Mouse (Mus musculus): Measurements from ENCODE around the gene Mfsd5.
A peak's percentile ranks its signal among the peaks of the same experiment; 100 is the strongest.

Mfsd5 gene

DNA sequence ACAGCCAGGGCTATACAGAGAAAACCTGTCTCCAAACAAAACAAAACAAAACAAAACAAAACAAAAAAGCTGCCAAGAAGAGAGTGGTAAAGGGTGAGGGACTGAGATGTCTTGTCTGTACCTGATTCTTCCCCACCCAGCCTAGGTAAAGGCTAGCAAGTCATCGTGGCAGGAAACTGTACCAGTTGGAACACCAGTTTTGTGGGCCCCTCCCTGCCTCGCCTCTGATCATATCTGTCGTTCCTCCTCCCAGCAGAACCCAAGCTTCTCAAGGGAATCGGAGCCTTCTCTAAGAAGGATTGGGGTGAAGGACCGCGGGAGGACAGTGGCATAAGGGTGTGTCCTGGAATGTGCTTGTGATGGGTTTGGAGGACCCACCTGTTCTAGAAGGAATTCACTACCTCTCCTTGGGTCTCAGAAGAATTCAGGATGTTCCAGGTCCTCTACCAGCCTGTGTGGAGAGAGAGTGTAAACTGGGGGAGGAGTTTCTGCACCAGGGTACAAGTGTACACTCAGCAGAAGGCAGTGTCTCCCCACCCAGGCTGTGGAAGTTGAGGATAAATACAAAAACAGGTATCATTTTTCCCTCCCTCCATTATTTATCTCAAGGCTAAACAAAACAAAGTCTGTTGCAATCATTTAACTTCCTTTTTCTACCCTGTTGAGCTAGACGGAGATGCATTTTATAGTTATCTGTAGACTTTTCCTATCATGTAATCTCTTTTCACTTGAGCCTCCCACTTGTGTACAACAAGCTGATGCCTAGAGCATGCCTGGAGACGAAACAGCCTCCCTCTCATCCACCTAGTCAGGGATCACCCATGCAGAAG is 3.4 kb downstream of the Mfsd5 start:
- no peak for DNase-seq (ENCODE audit: low spot score in 2 of 2)

DNA sequence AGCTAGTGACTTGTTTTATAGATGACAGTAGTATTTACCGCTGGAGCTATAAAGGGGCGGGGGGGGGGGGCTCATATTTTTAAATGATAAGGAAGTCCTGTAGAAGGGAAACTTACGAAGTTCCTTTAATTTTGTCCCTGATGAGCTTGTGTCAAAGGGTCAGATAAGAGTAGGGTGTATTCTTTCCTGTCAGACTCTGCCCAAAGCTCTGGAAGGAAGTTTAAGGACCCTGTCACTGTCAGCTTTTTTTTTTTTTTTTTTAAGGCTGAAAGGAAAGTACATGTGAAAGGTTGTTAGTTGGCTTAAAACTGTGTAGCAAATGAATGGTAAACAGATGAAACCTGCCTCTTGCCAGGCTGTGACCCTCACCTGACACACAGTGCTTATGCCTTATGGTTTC is 4.4 kb downstream of the Mfsd5 start:
- DNase-seq (ENCODE audit: low spot score in 2 of 2) = no peak

DNA sequence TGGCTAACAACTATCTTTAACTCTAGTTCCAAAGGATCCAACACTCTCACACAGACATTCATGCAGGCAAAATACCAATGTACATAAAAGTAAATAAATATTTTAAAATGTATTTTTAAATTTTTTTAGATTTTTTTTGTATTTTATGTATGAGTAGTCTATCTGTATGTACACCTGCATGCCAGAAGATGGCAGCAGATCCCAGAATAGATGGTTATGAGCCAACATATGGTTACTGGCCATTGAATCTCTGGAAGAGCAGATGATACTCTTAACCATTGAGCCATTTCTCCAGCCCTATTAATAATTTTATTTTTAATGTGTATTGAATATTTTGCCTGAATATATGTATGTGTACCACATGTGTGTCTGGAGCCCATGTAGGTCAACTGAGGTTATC is 8.1 kb downstream of the Mfsd5 start:
- no peak for DNase-seq (ENCODE audit: low spot score in 2 of 2)

DNA sequence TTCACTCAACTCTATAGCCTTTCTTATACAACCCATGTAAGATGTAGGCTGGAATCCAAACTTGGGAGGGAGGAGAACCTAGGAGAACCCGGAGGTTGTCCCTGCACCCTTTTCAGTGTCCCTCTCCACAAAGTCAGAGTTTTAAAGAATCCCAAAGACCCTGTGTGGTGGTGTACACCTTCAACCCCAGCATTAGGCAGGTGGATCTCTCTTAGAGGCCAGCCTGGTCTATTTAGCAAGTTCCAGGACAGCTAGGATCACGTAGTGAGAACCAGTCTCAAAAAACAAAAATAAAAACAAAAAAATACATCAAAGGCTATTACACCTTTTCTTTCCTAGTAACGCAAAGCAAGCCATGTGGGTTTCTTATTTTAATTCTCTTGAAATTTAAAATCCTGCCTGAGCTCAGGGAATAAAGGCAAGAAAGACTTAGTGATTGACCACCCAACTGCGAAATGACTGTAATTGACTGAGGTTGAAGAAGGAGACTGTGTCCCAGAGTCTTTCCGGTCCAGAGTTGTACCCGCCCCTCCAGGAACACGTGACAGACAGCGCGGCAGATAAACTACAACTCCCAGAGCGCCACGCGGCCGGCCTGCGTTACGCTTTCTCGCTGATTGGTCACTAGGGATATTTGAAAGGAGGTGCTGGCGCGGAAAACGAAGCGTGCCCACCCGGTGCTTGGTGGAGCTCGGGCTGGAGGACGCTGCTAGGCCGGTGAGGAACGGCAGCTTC is 16.5 kb downstream of the Mfsd5 start, which contains the start of gene Espl1:
TSS of gene Espl1 (plus strand) at position 634 of the 735 bp plus-strand sequence.
- DNase-seq (ENCODE audit: low spot score in 2 of 2) = peak; percentile 87 to 93

DNA sequence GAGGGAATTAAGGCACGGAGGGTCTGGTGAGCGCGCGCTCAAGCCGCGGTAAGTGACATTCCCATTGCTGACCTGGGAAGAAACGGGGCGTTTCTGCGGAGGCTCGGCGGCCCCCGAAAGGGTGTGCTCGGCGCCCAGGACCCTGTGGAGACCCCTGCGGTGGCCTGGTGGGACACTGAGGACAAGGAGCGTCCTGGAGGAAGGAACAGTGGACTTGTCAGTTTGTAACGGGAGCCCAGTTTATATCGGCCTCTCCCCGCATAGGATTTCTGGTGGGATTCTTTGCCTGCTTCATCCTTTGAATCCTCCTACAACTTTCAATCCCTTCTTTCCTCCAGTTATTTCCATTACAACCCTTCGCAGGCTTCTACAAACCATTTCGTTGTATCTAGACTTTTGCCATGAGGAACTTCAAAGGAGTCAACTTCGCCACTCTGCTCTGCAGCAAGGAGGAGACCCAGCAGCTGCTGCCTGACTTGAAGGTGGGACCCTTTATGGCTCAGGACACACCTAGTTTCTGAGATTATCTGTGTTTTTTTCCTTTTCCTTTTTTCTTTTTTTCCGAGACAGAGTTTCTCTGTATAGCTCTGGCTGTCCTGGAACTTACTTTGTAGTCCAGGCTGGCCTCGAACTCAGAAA is 17.2 kb downstream of the Mfsd5 start:
- DNase-seq (ENCODE audit: low spot score in 2 of 2) = no peak

DNA sequence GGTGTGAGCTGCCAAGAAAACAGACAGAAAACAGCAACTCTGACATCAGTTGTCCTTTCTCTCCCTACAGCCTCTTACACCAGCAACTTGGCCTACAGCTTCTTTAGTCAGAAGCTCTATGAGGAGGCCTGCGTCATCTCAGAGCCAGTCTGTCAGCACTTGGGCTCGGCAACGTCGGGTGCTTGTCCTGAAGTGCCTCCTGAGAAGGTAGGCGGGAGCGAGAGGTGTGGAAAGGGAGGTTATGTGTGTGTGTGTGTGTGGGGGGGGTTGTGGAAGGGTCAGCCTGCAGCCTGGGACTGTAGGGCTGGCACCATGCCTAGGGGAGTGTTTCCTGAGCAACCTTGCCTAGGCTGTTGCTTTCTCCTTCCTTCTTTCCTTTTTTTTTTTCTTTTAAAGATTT is 23.3 kb downstream of the Mfsd5 start:
- DNase-seq (ENCODE audit: low spot score in 2 of 2) = no peak

DNA sequence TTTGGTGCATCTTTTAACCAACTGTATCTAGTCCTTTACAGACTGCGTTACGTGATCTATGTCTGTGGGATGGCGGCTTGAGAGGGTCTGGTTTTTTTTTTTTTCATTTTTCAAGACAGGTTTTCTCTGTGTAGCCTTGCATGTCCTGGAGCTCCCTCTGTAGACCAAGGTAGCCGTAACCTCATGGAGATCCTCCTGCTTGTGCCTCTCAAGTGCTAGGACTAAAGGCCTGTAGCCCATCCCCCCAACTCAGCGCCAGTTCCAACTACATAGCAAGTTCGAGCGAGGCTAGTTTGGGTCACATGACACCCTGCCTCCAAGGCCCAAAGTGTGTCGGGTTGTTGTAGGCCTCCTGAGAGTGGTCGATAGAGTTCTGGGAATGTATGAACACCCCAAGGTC is 29.5 kb downstream of the Mfsd5 start:
- DNase-seq (ENCODE audit: low spot score in 2 of 2) = no peak

DNA sequence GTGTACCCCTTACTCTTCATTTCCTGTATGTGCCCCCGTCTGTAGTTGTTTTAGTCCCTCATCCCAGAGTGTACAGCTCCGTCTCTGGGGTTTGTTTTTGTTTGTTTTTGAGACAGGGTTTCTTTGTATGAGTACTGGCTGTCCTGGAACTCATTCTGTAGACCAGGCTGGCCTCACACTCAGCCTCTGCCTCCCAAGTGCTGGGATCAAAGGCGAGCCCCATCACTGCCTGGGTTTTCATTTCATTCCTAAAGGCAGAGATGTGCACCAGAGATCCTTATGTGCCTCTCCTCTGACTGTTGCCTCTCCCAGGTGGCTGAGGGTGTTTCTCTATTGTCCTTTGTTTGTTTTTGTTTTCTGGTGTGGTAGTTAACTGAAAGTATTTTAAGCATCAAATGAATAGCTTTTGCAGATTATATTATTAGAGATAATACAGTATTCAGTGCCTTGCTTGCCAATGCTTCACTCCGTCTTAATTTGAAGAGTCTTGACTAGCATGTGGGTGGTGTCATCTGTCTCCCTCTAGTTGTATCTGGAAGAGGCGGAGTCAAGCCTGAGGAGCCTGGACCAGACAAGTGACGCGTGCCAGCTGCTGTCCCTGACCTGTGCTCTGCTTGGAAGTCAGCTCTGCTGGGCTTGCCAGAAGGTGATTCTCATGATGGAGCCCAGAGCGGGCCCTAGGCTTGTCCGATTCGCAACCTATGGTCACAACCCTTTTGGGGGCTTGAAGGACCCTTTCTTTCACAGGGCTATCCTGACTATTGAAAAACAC is 31.0 kb downstream of the Mfsd5 start:
- no peak for DNase-seq (ENCODE audit: low spot score in 2 of 2)

DNA sequence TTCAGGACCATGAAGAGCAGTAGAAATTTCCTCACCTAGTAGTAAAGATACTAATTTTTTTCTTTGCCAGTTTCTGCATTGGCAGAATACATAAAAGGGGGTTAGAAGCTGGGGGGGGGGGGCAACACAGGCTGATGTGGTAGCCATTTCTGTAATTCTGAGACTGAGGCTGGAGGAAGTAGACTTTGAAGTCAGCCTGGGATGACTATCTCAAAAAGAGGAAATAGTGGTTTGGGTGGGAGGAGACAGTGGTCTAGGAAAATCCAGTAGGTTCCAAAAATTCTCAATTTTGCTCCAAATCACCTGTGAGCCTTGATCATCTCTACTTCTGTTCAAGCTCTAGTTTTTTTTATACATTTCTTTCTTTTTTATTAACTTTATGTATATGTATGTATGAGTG is 32.2 kb downstream of the Mfsd5 start:
- DNase-seq (ENCODE audit: low spot score in 2 of 2) = no peak

DNA sequence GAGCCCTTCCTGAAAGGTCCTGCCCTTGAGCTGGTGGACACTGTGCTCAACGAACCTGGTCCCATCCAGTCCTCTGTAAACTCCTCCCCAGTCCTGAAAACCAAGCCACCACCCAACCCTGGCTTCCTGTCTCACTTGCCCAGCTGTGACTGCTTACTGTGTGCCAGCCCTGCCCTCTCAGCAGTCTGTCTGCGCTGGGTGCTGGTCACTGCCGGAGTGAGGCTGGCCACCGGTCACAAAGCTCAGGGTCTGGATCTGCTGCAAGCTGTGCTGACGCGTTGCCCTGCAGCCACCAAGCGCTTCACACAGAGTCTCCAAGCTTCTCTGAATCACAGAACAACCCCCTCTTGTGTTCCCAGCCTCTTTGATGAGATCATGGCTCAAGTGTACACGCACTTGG is 36.0 kb downstream of the Mfsd5 start:
- DNase-seq (ENCODE audit: low spot score in 2 of 2) = no peak

DNA sequence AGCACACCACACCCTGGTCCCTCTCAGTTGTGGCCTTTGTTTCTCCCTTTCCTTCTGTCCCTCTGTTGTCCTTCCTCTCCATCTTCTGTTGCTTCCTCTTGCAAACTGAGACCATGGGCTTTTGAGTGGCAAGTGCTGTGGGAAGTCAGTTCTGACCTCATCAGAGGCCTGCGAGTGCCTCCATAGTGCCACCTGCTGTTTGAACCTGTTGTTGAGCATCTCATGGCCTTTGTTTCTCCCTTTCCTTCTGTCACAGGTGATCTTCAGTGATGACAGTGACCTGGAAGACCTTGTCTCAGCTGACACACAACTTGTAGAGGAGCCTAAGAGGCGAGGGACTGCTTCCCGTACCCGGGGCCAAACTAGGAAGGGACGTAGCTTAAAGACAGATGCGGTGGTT is 37.0 kb downstream of the Mfsd5 start:
- DNase-seq (ENCODE audit: low spot score in 2 of 2) = peak in 1 of 2 experiments; percentile 28

DNA sequence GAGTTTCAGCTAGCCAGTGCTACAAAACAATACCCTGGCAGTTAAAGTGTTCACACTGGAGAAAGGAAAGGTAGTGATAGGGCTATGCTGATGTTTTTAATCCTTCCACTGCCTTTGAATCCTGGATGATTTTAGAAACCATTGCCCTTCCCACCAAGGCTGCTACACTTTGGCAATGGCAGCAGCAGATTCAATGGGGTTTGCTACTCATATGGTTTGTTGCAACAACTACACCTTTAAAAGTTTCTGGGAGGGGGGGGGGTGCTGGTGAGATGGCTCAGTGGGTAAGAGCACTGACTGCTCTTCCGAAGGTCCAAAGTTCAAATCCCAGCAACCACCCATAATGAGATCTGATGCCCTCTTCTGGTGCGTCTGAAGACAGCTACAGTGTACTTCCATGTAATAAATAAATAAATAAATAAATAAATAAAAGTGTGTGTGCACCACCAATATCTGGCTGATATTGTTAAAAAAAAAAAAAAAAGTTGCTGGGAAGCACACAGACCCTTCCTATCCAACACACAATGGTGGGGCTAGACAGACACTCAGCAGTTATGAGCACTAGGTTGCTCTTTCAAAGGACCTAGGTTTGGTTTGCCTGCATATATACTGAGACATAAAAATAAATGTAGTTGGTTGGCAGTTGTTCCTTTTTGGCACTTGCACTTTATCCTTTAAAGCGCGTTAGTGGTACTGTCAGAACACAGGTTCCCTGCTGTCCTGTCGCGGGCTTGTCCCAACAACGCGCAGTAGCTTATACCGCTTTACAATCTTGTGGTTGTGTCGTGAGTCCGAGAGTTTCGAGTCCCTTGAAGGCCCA is 45.6 kb downstream of the Mfsd5 start:
- no peak for DNase-seq (ENCODE audit: low spot score in 2 of 2)

DNA sequence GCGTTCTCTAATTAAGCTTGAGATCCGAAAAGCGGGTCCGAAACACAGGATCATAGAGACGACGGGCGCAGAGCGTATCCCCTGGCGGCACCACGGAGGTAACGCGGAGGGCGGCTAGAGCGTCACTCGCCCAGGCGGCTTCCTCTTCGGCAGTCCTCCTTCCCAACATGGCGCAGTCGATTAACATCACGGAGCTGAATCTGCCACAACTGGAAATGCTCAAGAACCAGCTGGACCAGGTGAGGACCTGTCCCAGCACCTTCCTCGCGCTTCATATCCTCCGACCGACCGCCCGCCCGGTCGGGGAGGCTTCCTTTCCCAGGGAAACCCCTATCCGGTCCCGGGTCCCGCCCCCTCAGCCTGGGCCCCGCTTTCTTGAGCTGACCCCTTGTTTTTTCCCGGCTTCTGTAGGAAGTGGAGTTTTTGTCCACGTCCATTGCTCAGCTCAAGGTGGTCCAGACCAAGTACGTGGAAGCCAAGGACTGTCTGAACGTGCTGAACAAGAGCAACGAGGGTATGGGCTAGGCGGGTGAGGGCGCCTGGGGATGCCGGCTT is 46.8 kb downstream of the Mfsd5 start, which contains the start of gene Pfdn5:
TSS of gene Pfdn5 (plus strand) at position 95 of the 555 bp plus-strand sequence.
- peak; percentile 72 to 84 for DNase-seq (ENCODE audit: low spot score in 2 of 2)

DNA sequence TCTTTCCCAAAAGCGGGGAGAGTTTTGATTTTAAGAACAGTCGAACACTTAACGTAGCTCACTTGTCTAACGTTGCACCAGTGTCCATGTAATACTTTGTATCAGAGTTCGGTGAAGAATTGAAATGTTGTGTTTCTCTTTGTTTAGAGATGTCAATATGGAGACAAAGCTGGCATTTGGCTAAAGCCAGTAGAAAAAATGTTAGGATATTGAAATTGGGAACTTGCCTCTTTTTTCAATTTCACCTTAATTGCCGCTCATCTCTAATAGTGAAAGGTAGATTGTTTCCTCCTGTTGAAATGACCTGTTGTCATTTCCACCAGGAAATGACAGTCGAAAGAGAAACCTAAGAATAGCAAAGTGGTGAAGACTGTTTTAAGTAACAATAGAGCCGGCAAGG is 47.6 kb downstream of the Mfsd5 start:
- DNase-seq (ENCODE audit: low spot score in 2 of 2) = no peak

All from frontal cortex, postnatal 10 days (tissue).